Mouse (Mus musculus) MEL (cell line): Measurements from ENCODE around the gene Casq1. TPM values are rescaled to one million over a fixed set of nuclear protein-coding genes. Genes with fewer than 3 reads are reported as not detected.

Source experiments
- DNase-seq: peaks from one replicate; pipeline ENCODE4 v3.0.0; 2011; ENCODE audit warnings: low read depth, low spot score
- H3K27ac ChIP-seq: 2 replicates; pipeline ENCODE4 v1.5.1; 2012; ENCODE audit warnings: low read depth, mild to moderate bottlenecking, control low read depth, low read length, moderate library complexity; ENCODE audit not compliant: control insufficient read depth
- H3K27me3 ChIP-seq, 2 experiments: fragments of 150-350 bp in 1 of 2; sonication (generic) in 1 of 2; 2 replicates each; pipeline ENCODE4 v1.6.1; 2012; ENCODE audit warnings: low read length in 2 of 2, mild to moderate bottlenecking in 2 of 2, improper control_type of control experiment in 1 of 2, moderate library complexity in 1 of 2; ENCODE audit not compliant: insufficient read depth in 2 of 2, control insufficient read depth in 1 of 2
- H3K36me3 ChIP-seq, 2 experiments: 2 replicates each; pipeline ENCODE4 v1.6.1; 2012 to 2014; ENCODE audit warnings: low read length in 2 of 2, improper control_type of control experiment in 1 of 2, inconsistent platforms in 1 of 2, mild to moderate bottlenecking in 1 of 2; ENCODE audit not compliant: insufficient read depth in 2 of 2, control insufficient read depth in 1 of 2
- H3K4me1 ChIP-seq, 2 experiments: fragments of 150-350 bp in 1 of 2; sonication (generic) in 1 of 2; 2 replicates each; pipeline ENCODE4 v1.6.1; 2012; ENCODE audit warnings: low read length in 2 of 2, improper control_type of control experiment in 1 of 2, mild to moderate bottlenecking in 1 of 2; ENCODE audit not compliant: insufficient read depth in 2 of 2, control insufficient read depth in 1 of 2
- H3K4me3 ChIP-seq, 2 experiments: fragments of 150-350 bp in 1 of 2; sonication (generic) in 1 of 2; 2 replicates each; pipeline ENCODE4 v1.5.1; 2012; ENCODE audit warnings: low read depth in 2 of 2, low read length in 2 of 2, mild to moderate bottlenecking in 2 of 2, moderate library complexity in 2 of 2, control low read depth in 1 of 2, improper control_type of control experiment in 1 of 2; ENCODE audit not compliant: control insufficient read depth in 1 of 2, insufficient read depth in 1 of 2
- H3K79me2 ChIP-seq: 2 replicates; pipeline ENCODE4 v1.6.1; 2012; ENCODE audit warnings: mild to moderate bottlenecking, low read length, moderate library complexity; ENCODE audit not compliant: control insufficient read depth, poor library complexity, insufficient read depth
- H3K9ac ChIP-seq: 2 replicates; pipeline ENCODE4 v1.6.1; 2012; ENCODE audit warnings: low read depth, mild to moderate bottlenecking, control low read depth, low read length, moderate library complexity; ENCODE audit not compliant: control insufficient read depth, poor library complexity, severe bottlenecking
- H3K9me3 ChIP-seq: fragments of 150-350 bp; sonication (generic); replicated peaks from 2 replicates; pipeline ENCODE4 v1.6.1; 2012; ENCODE audit warnings: mild to moderate bottlenecking, low read length, improper control_type of control experiment, moderate library complexity; ENCODE audit not compliant: insufficient read depth
- CHD2 ChIP-seq: IDR thresholded peaks from 2 replicates; pipeline ENCODE4 v1.6.1; 2011; ENCODE audit warnings: low read length, improper control_type of control experiment
- ELF1 ChIP-seq: IDR thresholded peaks from 2 replicates; pipeline ENCODE4 v1.6.1; 2014; ENCODE audit warnings: low read depth, mild to moderate bottlenecking, inconsistent platforms, low read length, improper control_type of control experiment, moderate library complexity
- EP300 ChIP-seq, 2 experiments: IDR thresholded peaks; 2 replicates each; pipeline ENCODE4 v1.6.1; 2011; ENCODE audit warnings: improper control_type of control experiment in 2 of 2, low read length in 2 of 2, low read depth in 1 of 2, mild to moderate bottlenecking in 1 of 2
- GATA1 ChIP-seq: IDR thresholded peaks from 2 replicates; pipeline ENCODE4 v1.6.1; 2011; ENCODE audit warnings: low read depth, low read length, improper control_type of control experiment
- KAT2A ChIP-seq: conservative IDR thresholded peaks from 2 replicates; pipeline ENCODE4 v1.6.1; 2012; ENCODE audit warnings: low read depth, low read length, improper control_type of control experiment, inconsistent platforms
- MAZ ChIP-seq: IDR thresholded peaks from 2 replicates; pipeline ENCODE4 v1.6.1; 2012; ENCODE audit warnings: low read depth, mild to moderate bottlenecking, inconsistent platforms, low read length, improper control_type of control experiment
- MEF2A ChIP-seq: IDR thresholded peaks from 2 replicates; pipeline ENCODE4 v1.6.1; 2014; ENCODE audit warnings: low read depth, mild to moderate bottlenecking, inconsistent platforms, low read length, improper control_type of control experiment; ENCODE audit not compliant: poor library complexity, insufficient replicate concordance, severe bottlenecking; ENCODE audit errors: extremely low read depth
- MXI1 ChIP-seq: IDR thresholded peaks from 2 replicates; pipeline ENCODE4 v1.6.1; 2011; ENCODE audit warnings: mild to moderate bottlenecking, low read depth, low read length, improper control_type of control experiment
- MYB ChIP-seq: IDR thresholded peaks from 2 replicates; pipeline ENCODE4 v1.6.1; 2011; ENCODE audit warnings: mild to moderate bottlenecking, low read depth, low read length, improper control_type of control experiment
- MYC ChIP-seq: IDR thresholded peaks from 2 replicates; pipeline ENCODE4 v1.6.1; 2011; ENCODE audit warnings: low read depth, mild to moderate bottlenecking, low read length, improper control_type of control experiment, moderate library complexity
- NELFE ChIP-seq: IDR thresholded peaks from 2 replicates; pipeline ENCODE4 v1.6.1; 2011; ENCODE audit warnings: low read depth, low read length, improper control_type of control experiment
- POLR2A ChIP-seq, 2 experiments: IDR thresholded peaks; 2 replicates each; pipeline ENCODE4 v1.6.1; 2011 to 2012; ENCODE audit warnings: low read length in 2 of 2, mild to moderate bottlenecking in 2 of 2, control low read depth in 1 of 2, improper control_type of control experiment in 1 of 2, low read depth in 1 of 2, moderate library complexity in 1 of 2; ENCODE audit not compliant: control insufficient read depth in 1 of 2, insufficient read depth in 1 of 2, poor library complexity in 1 of 2
- RAD21 ChIP-seq: IDR thresholded peaks from 2 replicates; pipeline ENCODE4 v1.6.1; 2011; ENCODE audit warnings: mild to moderate bottlenecking, low read depth, low read length, improper control_type of control experiment
- RCOR1 ChIP-seq: IDR thresholded peaks from 2 replicates; pipeline ENCODE4 v1.6.1; 2012; ENCODE audit warnings: low read depth, mild to moderate bottlenecking, inconsistent platforms, low read length, improper control_type of control experiment
- SIN3A ChIP-seq: IDR thresholded peaks from 2 replicates; pipeline ENCODE4 v1.6.1; 2012; ENCODE audit warnings: low read length, improper control_type of control experiment, inconsistent platforms
- TCF12 ChIP-seq: IDR thresholded peaks from 2 replicates; pipeline ENCODE4 v1.6.1; 2014; ENCODE audit warnings: low read depth, mild to moderate bottlenecking, inconsistent platforms, low read length, improper control_type of control experiment, moderate library complexity
- UBTF ChIP-seq: IDR thresholded peaks from 2 replicates; pipeline ENCODE4 v1.6.1; 2012; ENCODE audit warnings: low read depth, mild to moderate bottlenecking, inconsistent platforms, low read length, improper control_type of control experiment, moderate library complexity, borderline replicate concordance; ENCODE audit not compliant: insufficient read depth
- USF1 ChIP-seq: IDR thresholded peaks from 2 replicates; pipeline ENCODE4 v1.6.1; 2014; ENCODE audit warnings: low read depth, mild to moderate bottlenecking, inconsistent platforms, low read length, improper control_type of control experiment, moderate library complexity
- USF2 ChIP-seq, 2 experiments: IDR thresholded peaks; 2 replicates each; pipeline ENCODE4 v1.6.1; 2011 to 2012; ENCODE audit warnings: improper control_type of control experiment in 2 of 2, low read length in 2 of 2, borderline replicate concordance in 1 of 2, inconsistent platforms in 1 of 2, low read depth in 1 of 2, mild to moderate bottlenecking in 1 of 2; ENCODE audit not compliant: insufficient read depth in 1 of 2
- ZKSCAN1 ChIP-seq: IDR thresholded peaks from 2 replicates; pipeline ENCODE4 v1.6.1; 2012; ENCODE audit warnings: low read depth, mild to moderate bottlenecking, inconsistent platforms, low read length, improper control_type of control experiment, moderate library complexity
- ZNF384 ChIP-seq: IDR thresholded peaks from 2 replicates; pipeline ENCODE4 v1.6.1; 2012; ENCODE audit warnings: low read depth, mild to moderate bottlenecking, inconsistent platforms, low read length, improper control_type of control experiment
- polyA plus RNA-seq, 2 experiments: library from polyadenylated mRNA; stranded (reverse) in 1 of 2; unstranded in 1 of 2; fragments of >175 nt in 1 of 2; fragments of >200 nt in 1 of 2; gene quantifications; 2 replicates each; pipeline versions ENCODE4 v1.2.1 to v1.2.4; 2012; ENCODE audit warnings: low replicate concordance in 2 of 2, low read depth in 1 of 2; ENCODE audit not compliant: insufficient read length in 2 of 2, insufficient read depth in 1 of 2, missing spikeins in 1 of 2
- total RNA-seq: library from RNA; depleted of rRNA; stranded (reverse); fragments of 300-350 nt; gene quantifications from 2 replicates; pipeline ENCODE4 v1.2.3, GENCODE M21; 2012

The Casq1 gene
- total and polyA plus RNA-seq, 3 experiments = 0.21 TPM; not detected in 2

DNA sequence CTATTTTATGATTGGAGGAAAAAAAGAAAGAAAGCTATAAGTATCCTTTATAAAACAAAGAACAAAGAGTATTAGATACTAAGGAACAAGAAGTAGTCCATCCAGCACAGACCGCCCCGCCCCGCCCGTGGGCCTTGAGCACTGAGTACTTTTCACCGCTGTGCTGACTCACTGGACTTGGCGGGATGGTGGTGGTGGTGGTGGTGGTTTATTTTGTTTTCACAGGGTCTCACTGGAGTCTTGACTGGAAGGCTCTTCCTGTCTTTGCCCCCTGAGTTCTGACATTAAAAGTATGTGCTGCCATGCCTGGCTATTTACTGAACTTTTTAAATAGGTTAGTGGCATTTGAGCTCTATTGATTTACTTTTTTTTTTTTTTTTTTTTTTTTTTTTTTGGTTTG, 36.6 kb downstream of the Casq1 start:
- Histone ChIP-seq H3K79me2 (no peaks in the 10 kb centered on the region), H3K9ac (no peak overlapping the region), H3K36me3 (peaks cover 15 to 25% of the 10 kb centered on the region in 2 experiments), H3K9me3 (no peaks in the 10 kb centered on the region), H3K27me3 (no peaks in the 10 kb centered on the region), H3K4me1 (peaks cover 3 to 7% of the 10 kb centered on the region in 2 experiments), H3K4me3 (no peak overlapping the region; a peak in 1 of 4 replicates), H3K27ac (peak overlapping the region; percentile 43)
- peak; percentile 73 for DNase-seq
- TF ChIP-seq EP300 (IDR thresholded peaks at IDR 0.05; ENCODE audit: low read depth in 1 of 2, low read length in 2 of 2) (no peak), ZNF384 (peak; percentile 76), NELFE (no peak), USF1 (no peak)

GRCm38 (mm10) chr1:172181777-172182176, 37.9 kb downstream of the Casq1 start:
- no peak for TF ChIP-seq RCOR1
- Histone ChIP-seq H3K27ac (no peak overlapping the region), H3K4me1 (peaks cover 3 to 7% of the 10 kb centered on the region in 2 experiments), H3K4me3 (no peak overlapping the region), H3K27me3 (no peaks in the 10 kb centered on the region), H3K79me2 (no peaks in the 10 kb centered on the region), H3K36me3 (peaks cover 15 to 22% of the 10 kb centered on the region in 2 experiments), H3K9me3 (no peaks in the 10 kb centered on the region), H3K9ac (no peak overlapping the region)
- no peak for DNase-seq

- peaks cover 3 to 7% of the 10 kb centered on the region in 2 experiments for H3K4me1 ChIP-seq
- DNase-seq = no peak
- TF ChIP-seq KAT2A = no peak
- no peak for TF ChIP-seq USF1
- no peak for TF ChIP-seq MEF2A
- no peak for TF ChIP-seq TCF12
- TF ChIP-seq MYC = no peak
- no peak for TF ChIP-seq ZNF384
- no peak for TF ChIP-seq MXI1
- no peak for TF ChIP-seq UBTF
- TF ChIP-seq RAD21 = no peak
- TF ChIP-seq POLR2A (IDR thresholded peaks at IDR 0.05; ENCODE audit: control insufficient read depth in 1 of 2, insufficient read depth in 1 of 2, low read depth in 1 of 2, low read length in 2 of 2, poor library complexity in 1 of 2) = no peak
- no peak for TF ChIP-seq ZKSCAN1
- no peak for TF ChIP-seq RCOR1
- TF ChIP-seq CHD2 = no peak
- no peak for TF ChIP-seq SIN3A
- TF ChIP-seq ELF1 = no peak
- no peak for TF ChIP-seq MAZ
- no peak for TF ChIP-seq GATA1
- no peak for TF ChIP-seq MYB
- no peak for TF ChIP-seq USF2 (IDR thresholded peaks at IDR 0.05; ENCODE audit: borderline replicate concordance in 1 of 2, insufficient read depth in 1 of 2, low read depth in 1 of 2, low read length in 2 of 2)
- no peak overlapping the region for H3K4me3 ChIP-seq
- no peaks in the 10 kb centered on the region for H3K27me3 ChIP-seq
- no peak overlapping the region for H3K27ac ChIP-seq
- H3K36me3 ChIP-seq = peaks cover 15 to 23% of the 10 kb centered on the region in 2 experiments
- no peaks in the 10 kb centered on the region for H3K79me2 ChIP-seq
- H3K9ac ChIP-seq = no peak overlapping the region
- no peaks in the 10 kb centered on the region for H3K9me3 ChIP-seq
These were observed 38.8 kb downstream of the Casq1 start for GRCm38 (mm10) chr1:172180881-172181280.
